Mouse (Mus musculus) bone marrow macrophage, adult 2 months (primary cell): ENCODE results near the gene Klhl23.

Experiments
- CTCF ChIP-seq: IDR thresholded peaks from 2 replicates; pipeline ENCODE4 v1.5.1; 2012; ENCODE audit warnings: low read depth, mild to moderate bottlenecking, low read length, moderate library complexity
- POLR2A ChIP-seq: IDR thresholded peaks from 2 replicates; pipeline ENCODE4 v1.6.1; 2012; ENCODE audit warnings: mild to moderate bottlenecking, low read depth, low read length, borderline replicate concordance

DNA sequence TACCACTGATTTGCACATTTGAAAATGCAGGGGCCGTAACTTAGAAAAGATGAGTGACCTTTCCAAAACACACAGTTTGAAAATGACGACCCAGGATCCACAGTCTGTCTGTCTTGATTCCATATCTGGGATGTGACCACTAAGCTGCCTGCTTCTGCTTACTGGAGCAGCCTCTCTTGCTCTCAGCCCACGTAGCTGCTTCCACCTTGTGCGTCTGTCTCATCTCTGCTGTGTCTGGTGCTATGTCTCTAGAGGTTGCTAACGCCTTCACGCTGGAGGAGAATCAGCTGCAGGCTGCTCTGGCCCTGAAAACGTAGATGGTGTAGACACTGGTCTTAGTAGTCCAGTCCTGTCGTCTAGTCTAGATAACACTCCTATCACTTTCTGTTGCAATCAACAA is 8.4 kb downstream of the Klhl23 start:
- TF ChIP-seq POLR2A (no peak), CTCF (no peak)
